Mouse (Mus musculus) adrenal gland, postnatal 25 days (tissue): ENCODE data around the gene Ntn4. TPM values are rescaled to one million over a fixed set of nuclear protein-coding genes. Genes with fewer than 3 reads are reported as not detected.
A peak's percentile ranks its signal among the peaks of the same experiment; 100 is the strongest.

Source experiments
- DNase-seq: peaks from one replicate; pipeline ENCODE4 v3.0.0; 2021; ENCODE audit warnings: mixed read lengths
- total RNA-seq: library from RNA; stranded (reverse); gene quantifications from 2 replicates; pipeline ENCODE4 v1.2.3, GENCODE M21; 2021

Ntn4 gene
- total RNA-seq, 1 experiment from 2014 or later = 13.2 TPM

DNA sequence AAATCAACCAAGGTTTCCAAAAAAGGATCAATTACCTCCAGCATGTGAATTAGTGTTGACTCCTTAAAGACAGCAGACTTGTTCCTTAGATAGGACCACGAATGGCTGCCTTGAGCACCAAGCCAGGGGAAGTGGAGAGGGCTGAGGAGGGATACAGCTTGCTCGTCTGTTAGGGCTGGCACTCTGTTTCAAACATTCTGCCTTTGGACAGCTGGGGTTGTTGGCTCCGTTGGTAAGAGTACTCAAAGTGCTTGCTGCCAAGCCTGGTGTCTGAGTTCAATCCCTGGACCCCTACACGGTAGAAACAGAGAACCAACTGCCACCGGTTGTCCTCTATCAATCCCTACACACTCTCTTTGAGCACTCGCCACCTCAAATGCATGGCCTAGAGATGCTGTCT lies 90.0 kb downstream of the Ntn4 start:
- no peak for DNase-seq

- no peak for DNase-seq
Measured at GRCm38 (mm10) chr10:93731248-93731691, 90.8 kb downstream of the Ntn4 start.

- DNase-seq = peak; percentile 74
Measured at GRCm38 (mm10) chr10:93736114-93736645, 95.7 kb downstream of the Ntn4 start.

GRCm38 (mm10) chr10:93737080-93737479 lies 96.6 kb downstream of the Ntn4 start:
- DNase-seq = no peak

- DNase-seq = no peak
Measured at GRCm38 (mm10) chr10:93741446-93742096, 101.1 kb downstream of the Ntn4 start.

- DNase-seq = no peak
Measured at GRCm38 (mm10) chr10:93742097-93742446, 101.6 kb downstream of the Ntn4 start.

DNA sequence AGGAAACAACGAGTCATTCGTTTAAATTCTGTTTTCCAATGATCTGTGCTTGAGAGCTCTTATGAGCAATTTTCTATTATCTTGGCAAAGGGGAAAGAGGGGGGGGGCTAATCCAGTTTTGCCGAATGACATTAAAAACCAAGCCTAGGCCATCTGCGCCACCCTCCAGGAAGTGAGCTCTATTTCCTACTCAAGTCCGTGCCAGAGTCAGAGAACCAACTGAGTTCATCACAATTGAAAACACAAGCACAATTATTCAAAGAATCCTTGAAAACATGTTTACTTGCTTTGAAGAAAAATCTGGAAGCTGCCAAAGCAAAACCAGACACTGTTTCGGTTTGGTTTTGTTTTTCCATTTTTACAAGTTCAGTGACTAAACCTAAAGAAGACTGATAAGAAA lies 102.1 kb downstream of the Ntn4 start:
- DNase-seq = no peak

GRCm38 (mm10) chr10:93749267-93750192 lies 109.0 kb downstream of the Ntn4 start:
- DNase-seq = no peak

- DNase-seq = no peak
Measured at GRCm38 (mm10) chr10:93751302-93751701, 110.8 kb downstream of the Ntn4 start.

GRCm38 (mm10) chr10:93753711-93754391 lies 113.4 kb downstream of the Ntn4 start:
- DNase-seq = no peak

GRCm38 (mm10) chr10:93756211-93756610 lies 115.7 kb downstream of the Ntn4 start:
- no peak for DNase-seq

DNA sequence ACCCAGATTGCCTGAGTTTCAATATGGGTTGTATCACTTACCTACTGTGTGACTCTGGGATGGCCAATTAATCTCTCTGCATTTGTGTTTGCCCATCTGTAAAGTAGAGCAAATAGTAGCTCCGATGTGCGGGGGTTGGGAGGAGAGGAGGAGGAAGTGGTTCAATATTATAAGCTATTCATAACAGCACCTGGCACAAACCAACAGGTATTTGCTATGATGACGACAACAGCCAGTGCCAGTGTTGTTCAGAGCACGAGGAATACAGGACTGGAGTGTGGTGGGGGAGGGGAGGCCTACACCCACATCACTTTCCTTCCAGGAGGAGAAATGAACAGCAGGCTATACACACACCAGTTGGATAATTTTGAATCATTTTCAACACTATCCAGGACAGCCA lies 119.2 kb downstream of the Ntn4 start:
- DNase-seq = no peak

DNA sequence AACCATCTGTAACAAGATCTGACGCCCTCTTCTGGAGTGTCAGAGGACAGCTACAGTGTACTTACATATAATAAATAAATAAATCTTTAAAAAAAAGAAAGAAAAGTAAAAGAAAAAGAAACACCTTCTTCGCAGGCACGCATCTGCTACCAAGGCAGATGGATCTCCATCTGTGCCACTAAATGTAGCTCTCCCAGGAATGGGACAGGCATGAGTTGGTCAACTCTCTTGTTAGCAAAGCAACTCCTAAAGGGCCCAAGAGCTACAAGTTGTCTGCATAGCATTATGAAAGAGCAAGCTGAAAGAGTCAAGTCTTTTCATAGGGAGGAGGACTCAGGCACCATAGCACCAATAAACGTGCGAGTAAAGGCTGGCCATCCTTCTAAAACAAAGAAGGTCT lies 119.9 kb downstream of the Ntn4 start:
- no peak for DNase-seq

DNA sequence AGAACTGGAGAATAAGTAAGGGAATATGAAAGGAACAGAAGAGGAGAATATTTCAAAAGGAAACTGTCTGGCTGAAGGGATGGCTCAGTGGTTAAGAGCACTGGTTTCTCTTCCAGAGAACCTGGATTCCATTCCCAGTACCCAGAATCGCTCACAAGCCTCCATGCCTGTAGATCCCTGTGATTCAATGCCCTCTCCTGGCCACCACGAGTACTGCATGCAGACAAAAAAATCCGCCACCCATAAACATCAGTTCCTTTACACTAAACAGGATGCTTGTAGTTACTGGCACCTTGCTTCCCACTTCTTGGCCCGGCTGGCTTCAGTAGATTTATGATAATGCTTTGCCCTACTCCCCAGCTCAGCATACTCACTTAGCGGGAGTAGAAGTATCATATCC lies 122.6 kb downstream of the Ntn4 start:
- DNase-seq = peak; percentile 32

DNA sequence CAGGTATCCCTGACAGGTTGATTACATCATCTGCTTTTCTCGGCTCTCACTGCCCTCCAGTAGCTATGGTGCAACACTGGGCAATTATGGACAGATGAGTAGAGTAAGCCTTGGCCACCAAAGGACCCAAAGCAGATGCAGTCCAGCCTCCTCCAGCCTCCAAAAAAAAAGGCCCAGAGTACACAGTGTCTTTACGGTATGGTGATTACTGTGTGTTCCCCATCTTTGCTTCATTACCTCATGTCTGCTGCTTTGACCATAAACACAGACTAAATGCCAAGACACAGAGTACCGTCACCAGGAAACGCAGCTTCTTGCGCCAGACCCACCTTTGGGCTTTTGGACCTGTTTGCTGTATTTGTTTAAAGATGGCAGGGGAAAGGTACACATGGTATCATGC lies 125.7 kb downstream of the Ntn4 start:
- no peak for DNase-seq

GRCm38 (mm10) chr10:93767245-93767644 lies 126.8 kb downstream of the Ntn4 start:
- no peak for DNase-seq

- no peak for DNase-seq
Measured at GRCm38 (mm10) chr10:93768222-93768621, 127.7 kb downstream of the Ntn4 start.

DNA sequence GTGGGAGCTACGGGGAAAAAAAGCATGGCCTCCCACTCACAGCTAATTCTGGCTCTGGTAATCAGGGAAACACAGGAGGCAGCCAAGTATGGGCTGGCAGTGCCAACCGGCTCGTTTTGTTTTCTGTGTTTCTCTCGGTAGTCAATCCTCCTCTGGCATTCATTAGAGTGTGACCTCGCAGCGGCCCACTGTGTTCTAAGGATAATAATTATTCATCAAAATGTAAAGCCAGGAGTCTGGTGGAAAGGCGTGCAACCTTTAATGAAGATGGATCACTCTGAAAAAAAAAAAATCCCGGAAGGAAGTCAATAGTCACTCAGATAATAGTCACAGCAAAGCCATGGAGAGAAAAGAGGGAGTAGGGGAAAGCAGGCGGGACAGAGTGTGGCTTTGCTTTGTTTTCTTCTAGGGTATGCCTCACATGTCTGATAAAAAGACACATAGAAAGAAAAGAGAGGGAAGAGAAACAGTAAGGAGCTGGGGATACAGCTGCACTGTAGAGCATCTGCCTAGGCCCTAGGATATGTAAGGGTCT lies 131.5 kb downstream of the Ntn4 start:
- DNase-seq = no peak

DNA sequence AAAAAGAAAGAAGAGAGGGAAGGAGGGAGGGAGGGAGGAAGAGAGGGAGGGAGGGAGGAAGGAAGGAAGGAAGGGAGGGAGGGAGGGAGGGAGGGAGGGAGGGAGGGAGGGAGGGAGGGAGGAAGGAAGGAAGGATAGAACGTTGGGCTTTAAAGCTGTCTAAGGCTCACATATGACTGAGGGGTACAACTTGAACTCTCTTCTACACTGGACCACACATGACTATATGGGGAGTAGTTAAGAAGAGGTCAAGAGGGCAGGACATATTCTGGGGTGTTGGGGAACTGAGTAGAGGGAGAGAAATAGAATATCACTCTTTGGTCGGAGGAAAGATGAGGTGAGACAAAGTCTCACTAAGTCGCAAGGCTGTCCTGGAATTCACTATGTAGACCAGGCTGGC lies 132.0 kb downstream of the Ntn4 start:
- DNase-seq = no peak

GRCm38 (mm10) chr10:93776731-93777151 lies 136.3 kb downstream of the Ntn4 start:
- DNase-seq = no peak

DNA sequence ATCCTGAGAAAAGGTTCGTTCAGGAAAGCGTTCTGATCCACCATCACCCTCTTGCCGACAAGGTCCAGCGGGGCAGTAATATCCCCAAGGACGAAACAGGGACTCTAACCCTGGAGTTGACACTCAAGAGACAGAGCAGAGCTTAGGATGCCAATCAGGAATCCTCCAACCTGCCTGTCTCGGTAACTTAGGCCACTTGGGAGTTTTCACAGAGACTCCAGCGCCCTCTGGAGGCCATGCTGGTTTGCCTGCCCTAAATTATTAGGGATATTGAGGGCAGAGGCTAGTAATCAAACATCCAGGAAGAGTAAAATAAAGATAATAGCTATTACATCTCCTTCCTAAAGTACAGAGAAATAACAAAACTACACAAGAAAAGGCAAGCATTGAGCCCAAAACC lies 136.9 kb downstream of the Ntn4 start:
- DNase-seq = peak; percentile 76

- DNase-seq = peak; percentile 31
Measured at GRCm38 (mm10) chr10:93783216-93784013, 142.9 kb downstream of the Ntn4 start.
